Mouse (Mus musculus) heart, postnatal 0 days (tissue): ENCODE results near the gene Reg3g.

ENCODE experiments used
- CTCF ChIP-seq: IDR thresholded peaks from 2 replicates; pipeline ENCODE4 v1.5.1; 2016; ENCODE audit warnings: antibody characterized with exemption, control low read depth, low read depth
- EP300 ChIP-seq: IDR thresholded peaks from 2 replicates; pipeline ENCODE4 v1.6.1; 2016; ENCODE audit warnings: antibody characterized with exemption, low read depth

DNA sequence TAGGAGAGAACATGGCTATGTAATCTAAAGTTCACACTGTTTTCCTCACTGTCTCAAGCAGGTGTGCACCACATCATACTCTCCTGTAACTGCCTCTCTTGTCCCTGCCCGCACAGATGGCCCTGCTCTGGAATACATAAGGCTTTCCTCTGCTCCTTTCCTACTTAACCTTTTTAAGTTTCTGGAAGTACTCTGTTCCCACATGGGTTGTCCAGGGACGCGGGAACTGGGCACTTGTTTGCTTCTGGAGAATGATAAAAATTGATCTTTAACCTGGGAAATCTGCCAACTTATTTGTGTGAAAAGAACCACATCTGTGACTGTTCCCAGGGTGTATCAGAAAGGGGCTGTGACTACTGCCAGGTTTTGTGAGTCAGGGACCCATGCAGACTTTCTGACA, 43.2 kb downstream of the Reg3g start:
- TF ChIP-seq CTCF = no peak
- TF ChIP-seq EP300 = no peak
